In the genomic region with DNA sequence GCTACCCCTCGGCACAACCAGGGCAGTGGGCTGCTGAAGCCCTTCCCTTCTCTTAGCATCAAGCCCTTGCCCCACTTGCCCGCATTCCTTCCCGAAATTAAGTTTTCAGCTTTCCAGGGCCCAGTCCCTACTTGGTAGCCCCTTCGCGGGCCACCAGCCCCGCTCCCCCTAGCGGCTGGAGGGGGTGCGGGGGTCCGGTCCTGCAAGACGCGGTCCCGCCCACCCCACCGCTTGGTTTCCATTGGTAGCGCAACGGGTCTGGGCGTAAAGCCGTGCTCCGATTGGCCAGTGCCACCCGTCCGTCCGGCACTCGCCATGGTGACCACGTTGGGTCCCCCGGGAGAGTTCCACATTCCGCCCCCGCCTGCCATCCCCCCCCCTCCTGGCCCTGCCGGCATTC, we compare ENCODE assay signal across 7 mouse cellular contexts. TPM values are rescaled to one million over a fixed set of nuclear protein-coding genes. Genes with fewer than 3 reads are reported as not detected.
DNase-seq lines count a peak whose midpoint lies in the region.

No protein-coding gene starts in this region.

- peak; percentile 86 for DNase-seq in adipocyte (ENCODE audit: low spot score)
- DNase-seq in cerebellum, postnatal 4 days (ENCODE audit: low spot score in 2 of 2): peak; percentile 79 to 91
- peak; percentile 96 for DNase-seq in gastrocnemius, postnatal 10 days
- DNase-seq in induced T-regulatory cell, adult 2 months (ENCODE audit: low read depth): peak; percentile 83
- peak; percentile 69 to 70 for DNase-seq in left cerebral cortex, postnatal 25 days (ENCODE audit: low spot score in 2 of 2)
- DNase-seq in midbrain, embryonic 10.5 days (ENCODE audit: low spot score): peak; percentile 98
- DNase-seq in right cerebral cortex, postnatal 4 days: peak; percentile 85

- peaks cover 53% of the 10 kb centered on the region for H3K4me1 ChIP-seq in midbrain, embryonic 10.5 days

- under 1% methylated on average over 27 of the region's 27 CpGs for WGBS in midbrain, embryonic 10.5 days

- no peaks in the 10 kb centered on the region for H3K36me3 ChIP-seq in midbrain, embryonic 10.5 days

- H3K27ac ChIP-seq in midbrain, embryonic 10.5 days (replicated peaks): peak overlapping the region; percentile 93

- peak overlapping the region; percentile 73 for H3K4me3 ChIP-seq in midbrain, embryonic 10.5 days

- H3K27me3 ChIP-seq in midbrain, embryonic 10.5 days (ENCODE audit: low read depth, poor library complexity, severe bottlenecking): peaks cover 62% of the 10 kb centered on the region

- no peaks in the 10 kb centered on the region for H3K9me3 ChIP-seq in midbrain, embryonic 10.5 days (replicated peaks)

- intact Hi-C loops in left cerebral cortex, postnatal 25 days (cut with DNase I): no loop called here

RNA-seq across cellular contexts. Expression of gene Ccdc102a, which starts 0.5 kb away (rescaled TPM):
- total RNA-seq in gastrocnemius, postnatal 10 days (2021): 10 to 100 TPM; 10.3 to 15.1 TPM
- total RNA-seq in left cerebral cortex, postnatal 25 days (2021): 1 to 10 TPM; 1.5 to 1.7 TPM
- 13.0 and 13.1 TPM in 2 replicates for polyA plus RNA-seq in midbrain, embryonic 10.5 days (2016; fragmentation: Nextera tagmentation; extraction: Ambion mirVana)

RNA-seq across cellular contexts. Expression of gene Adgrg5, which starts 6.1 kb away (rescaled TPM):
- under 1 TPM; 0.07 to 0.09 TPM for total RNA-seq in gastrocnemius, postnatal 10 days (2021)
- total RNA-seq in left cerebral cortex, postnatal 25 days (2021): not detected
- polyA plus RNA-seq in midbrain, embryonic 10.5 days (2016; fragmentation: Nextera tagmentation; extraction: Ambion mirVana): 0.36 and 0.74 TPM in 2 replicates

RNA-seq across cellular contexts. Expression of gene Dok4, which starts 41.2 kb away (rescaled TPM):
- 10 to 100 TPM; 11.4 TPM for total RNA-seq in gastrocnemius, postnatal 10 days (2021)
- 10 to 100 TPM; 23.2 to 25.6 TPM for total RNA-seq in left cerebral cortex, postnatal 25 days (2021)
- 11.3 and 14.5 TPM in 2 replicates for polyA plus RNA-seq in midbrain, embryonic 10.5 days (2016; fragmentation: Nextera tagmentation; extraction: Ambion mirVana)

RNA-seq across cellular contexts. Expression of gene Adgrg1, which starts 57.2 kb away (rescaled TPM):
- 10 to 100 TPM; 15.6 to 18.0 TPM for total RNA-seq in gastrocnemius, postnatal 10 days (2021)
- total RNA-seq in left cerebral cortex, postnatal 25 days (2021): 10 to 100 TPM; 67.2 to 94.5 TPM
- polyA plus RNA-seq in midbrain, embryonic 10.5 days (2016; fragmentation: Nextera tagmentation; extraction: Ambion mirVana): 116 and 163 TPM in 2 replicates

Comparison
In these comparisons a context has a peak if more than half of its experiments do, and no peak if none do; other contexts are left out.
1. Peak in every context shown above with its lines: DNase-seq, H3K4me3 ChIP-seq and H3K27ac ChIP-seq.
2. RNA of gene Ccdc102a, which starts 0.5 kb away (total RNA-seq): 10.3 to 15.1 TPM in gastrocnemius, postnatal 10 days; 1.5 to 1.7 TPM in left cerebral cortex, postnatal 25 days; every median in the first group is over 4 times any median in the second.